Mouse (Mus musculus): ENCODE data around the gene Cul1. TPM values are rescaled to one million over a fixed set of nuclear protein-coding genes. Genes with fewer than 3 reads are reported as not detected.

Cul1 gene
- polyA plus RNA-seq, 1 experiment from 2014 or later = 137 TPM

- 86% methylated on average over 5 of the region's 5 CpGs for WGBS
- ATAC-seq (ENCODE audit: insufficient number of reproducible peaks, insufficient read depth, low FRiP score, low TSS enrichment, low read depth) = no peak
These were observed 108.2 kb downstream of the Cul1 start for GRCm38 (mm10) chr6:47561426-47561825.

GRCm38 (mm10) chr6:47565326-47566035 lies 112.3 kb downstream of the Cul1 start:
- H3K4me1 ChIP-seq = no peaks in the 10 kb centered on the region
- ATAC-seq (ENCODE audit: insufficient number of reproducible peaks, insufficient read depth, low FRiP score, low TSS enrichment, low read depth) = no peak
- no peak overlapping the region for H3K27ac ChIP-seq
- WGBS = 87% methylated on average over 1 of the region's 1 CpGs
- H3K4me2 ChIP-seq = no peak overlapping the region
- H3K36me3 ChIP-seq = peaks cover 74% of the 10 kb centered on the region
- no peak overlapping the region for H3K4me3 ChIP-seq
- H3K27me3 ChIP-seq = no peaks in the 10 kb centered on the region
- no peaks in the 10 kb centered on the region for H3K9me3 ChIP-seq
- H3K9ac ChIP-seq = no peak overlapping the region

More at GRCm38 (mm10) chr6:47561426-47561825, 108.2 kb downstream of the Cul1 start:
- Histone ChIP-seq H3K4me2 (no peak overlapping the region), H3K9me3 (no peaks in the 10 kb centered on the region), H3K27me3 (no peaks in the 10 kb centered on the region), H3K4me1 (no peaks in the 10 kb centered on the region), H3K9ac (no peak overlapping the region), H3K36me3 (peaks cover 63% of the 10 kb centered on the region), H3K27ac (no peak overlapping the region), H3K4me3 (no peak overlapping the region)

DNA sequence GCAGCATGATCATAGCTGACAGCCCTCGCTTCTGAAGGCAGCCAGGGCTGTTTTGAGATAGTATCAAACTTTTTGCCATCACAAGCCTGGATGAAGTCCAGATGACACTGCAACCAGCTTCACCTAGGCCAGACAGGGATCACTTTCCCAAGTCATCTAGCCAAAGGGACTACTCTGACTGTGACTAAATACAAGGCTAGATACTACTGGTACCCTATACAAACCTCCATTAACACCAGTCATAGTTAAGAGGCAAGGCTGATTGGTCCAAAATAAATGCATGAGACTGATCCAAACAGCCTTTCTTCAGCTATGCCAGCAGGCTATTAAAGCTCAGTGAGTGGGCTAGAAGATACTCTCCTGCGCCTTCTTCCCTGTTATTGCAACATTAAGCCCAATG lies 119.7 kb downstream of the Cul1 start:
- Histone ChIP-seq H3K36me3 (peaks cover 48% of the 10 kb centered on the region), H3K4me3 (no peak overlapping the region), H3K4me1 (no peaks in the 10 kb centered on the region), H3K27me3 (no peaks in the 10 kb centered on the region), H3K9me3 (no peaks in the 10 kb centered on the region), H3K9ac (no peak overlapping the region), H3K27ac (no peak overlapping the region), H3K4me2 (no peak overlapping the region)
- WGBS = 88% methylated on average over 2 of the region's 2 CpGs
- no peak for ATAC-seq (ENCODE audit: insufficient number of reproducible peaks, insufficient read depth, low FRiP score, low TSS enrichment, low read depth)

Other genes starting within 250 kb of the Cul1 start
- 151 and 152 TPM in 2 replicates for gene Ezh2, start 141.9 kb downstream of the Cul1 start, polyA plus RNA-seq (2015; fragmentation: Nextera tagmentation; extraction: Ambion mirVana)